Mouse (Mus musculus) heart, embryonic 11.5 days (tissue): ENCODE measurements at regions not wholly inside any gene's neighbourhood (a gene's known extent, or its start where the extent isn't known, plus 50 kb on each side); places are given as distances from the start of the nearest gene placed in this dataset.

Experiments
- ATAC-seq: fragments of 200-750 bp; cut with Nextera tagmentation; replicated peaks from 2 replicates; pipeline ENCODE4 v1.8.0; 2017; ENCODE audit warnings: moderate library complexity; ENCODE audit not compliant: insufficient number of reproducible peaks, low FRiP score, low TSS enrichment
- H3K27ac ChIP-seq: fragments of 300-500 bp; sonication (generic); 2 replicates; pipeline ENCODE4 v1.5.1; 2014; ENCODE audit warnings: mild to moderate bottlenecking, low read depth, low read length
- H3K27me3 ChIP-seq: fragments of 300-500 bp; sonication (generic); 2 replicates; pipeline ENCODE4 v1.6.1; 2014; ENCODE audit warnings: mild to moderate bottlenecking, low read length, mixed read lengths; ENCODE audit not compliant: control insufficient read depth, insufficient read depth
- H3K36me3 ChIP-seq: fragments of 300-500 bp; sonication (generic); 2 replicates; pipeline ENCODE4 v1.6.1; 2014; ENCODE audit warnings: mild to moderate bottlenecking, low read length, moderate library complexity, mixed read lengths; ENCODE audit not compliant: control insufficient read depth, insufficient read depth
- H3K4me1 ChIP-seq: fragments of 300-500 bp; sonication (generic); 2 replicates; pipeline ENCODE4 v1.6.1; 2014; ENCODE audit warnings: low read length; ENCODE audit not compliant: control insufficient read depth, insufficient read depth
- H3K4me2 ChIP-seq: fragments of 300-500 bp; sonication (generic); 2 replicates; pipeline ENCODE4 v1.6.1; 2014; ENCODE audit warnings: mild to moderate bottlenecking, moderate library complexity
- H3K4me3 ChIP-seq: fragments of 300-500 bp; sonication (generic); 2 replicates; pipeline ENCODE4 v1.5.1; 2014; ENCODE audit warnings: low read depth, low read length
- H3K9ac ChIP-seq: fragments of 300-500 bp; sonication (generic); 2 replicates; pipeline ENCODE4 v1.6.1; 2014; ENCODE audit warnings: mild to moderate bottlenecking, low read depth, low read length, moderate library complexity
- H3K9me3 ChIP-seq: fragments of 300-500 bp; sonication (generic); replicated peaks from 2 replicates; pipeline ENCODE4 v1.6.1; 2016; ENCODE audit warnings: low read length; ENCODE audit not compliant: control insufficient read depth
- WGBS: fragments of 180-500 bp; shearing (Covaris S2); extraction: QIAGEN DNeasy Blood & Tissue Kit; methylation state at CpG from one replicate; pipeline ENCODE4 v1.1.7; 2014; ENCODE audit not compliant: insufficient replicate concordance; 5-methylcytosine and 5-hydroxymethylcytosine counted together

DNA sequence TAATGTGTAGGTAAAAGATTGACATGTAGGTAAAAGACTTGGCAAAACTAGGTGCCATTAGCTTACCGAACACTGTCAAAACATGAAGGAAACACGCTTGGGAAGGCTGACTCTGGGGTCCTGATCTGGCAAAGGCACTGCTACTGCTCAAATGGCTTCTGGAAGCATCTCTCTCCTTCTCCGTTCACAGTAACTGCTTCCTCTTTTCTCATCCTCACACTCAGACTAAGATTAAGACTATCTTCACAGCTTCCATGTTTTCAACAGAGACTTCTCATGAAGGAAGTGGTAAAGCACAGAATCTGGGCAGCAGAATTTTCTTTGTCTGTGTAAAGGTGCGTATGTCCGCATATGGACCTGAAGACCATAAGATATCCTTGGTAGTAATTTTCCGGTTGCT lies 271.4 kb upstream of the Adgrl2 start:
- H3K36me3 ChIP-seq, result no peaks in the 10 kb centered on the region
- no peaks in the 10 kb centered on the region for H3K27me3 ChIP-seq
- no peaks in the 10 kb centered on the region for H3K4me1 ChIP-seq
- no peak overlapping the region for H3K9ac ChIP-seq
- H3K9me3 ChIP-seq, result no peaks in the 10 kb centered on the region
- no peak overlapping the region for H3K27ac ChIP-seq
- no peak for ATAC-seq
- H3K4me3 ChIP-seq, result no peak overlapping the region
- no peak overlapping the region for H3K4me2 ChIP-seq
- 86% methylated on average over 6 of the region's 6 CpGs for WGBS

DNA sequence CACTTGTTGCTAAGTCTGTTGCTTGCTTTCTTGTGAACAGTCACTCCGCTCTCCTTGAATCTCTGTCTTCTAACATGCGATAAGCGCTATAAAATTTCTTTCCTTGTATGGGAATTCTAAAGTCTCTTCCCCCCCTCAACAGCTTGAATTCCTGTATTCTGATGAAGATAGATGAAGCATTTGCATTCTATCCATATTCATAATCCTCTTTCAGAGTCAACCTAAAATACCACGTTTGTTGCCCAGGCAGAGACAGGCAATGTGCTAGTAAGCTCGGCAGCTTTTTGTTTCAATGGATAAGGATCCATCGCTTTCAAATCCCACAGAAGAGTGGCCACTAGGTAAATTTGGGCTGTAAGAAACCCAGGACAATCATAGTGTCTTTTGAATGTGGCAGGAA lies 268.5 kb upstream of the Adgrl2 start:
- Histone ChIP-seq H3K9ac (no peak overlapping the region), H3K27ac (no peak overlapping the region), H3K36me3 (no peaks in the 10 kb centered on the region), H3K4me2 (no peak overlapping the region), H3K4me3 (no peak overlapping the region), H3K4me1 (no peaks in the 10 kb centered on the region), H3K9me3 (no peaks in the 10 kb centered on the region), H3K27me3 (no peaks in the 10 kb centered on the region)
- 91% methylated on average over 6 of the region's 6 CpGs for WGBS
- ATAC-seq, result no peak

DNA sequence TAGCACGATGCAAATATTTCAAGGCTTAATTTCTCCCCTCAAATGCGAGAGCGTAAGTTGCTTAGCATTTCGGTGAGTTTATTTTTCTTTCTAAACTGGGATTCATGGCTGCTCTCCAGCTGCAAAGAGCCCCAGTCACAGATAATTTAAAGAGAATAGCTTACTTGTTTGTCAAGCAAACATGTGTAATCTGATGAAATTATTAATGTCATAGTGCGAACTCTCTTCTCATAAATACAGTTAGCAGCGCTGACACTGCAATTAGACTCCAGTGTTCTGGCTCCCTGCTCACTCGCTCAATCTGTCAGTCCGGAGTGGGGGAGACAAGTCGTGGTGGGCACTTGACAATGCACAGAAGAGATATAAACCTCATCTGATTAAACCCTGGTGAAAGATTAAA lies 266.5 kb upstream of the Adgrl2 start:
- 54% methylated on average over 9 of the region's 9 CpGs for WGBS
- H3K4me3 ChIP-seq, result no peak overlapping the region
- H3K9ac ChIP-seq, result no peak overlapping the region
- H3K27ac ChIP-seq, result no peak overlapping the region
- no peaks in the 10 kb centered on the region for H3K36me3 ChIP-seq
- ATAC-seq, result no peak
- H3K4me1 ChIP-seq, result no peaks in the 10 kb centered on the region
- H3K9me3 ChIP-seq, result no peaks in the 10 kb centered on the region
- no peaks in the 10 kb centered on the region for H3K27me3 ChIP-seq
- H3K4me2 ChIP-seq, result no peak overlapping the region; the same call in 1 of the 2 replicates

DNA sequence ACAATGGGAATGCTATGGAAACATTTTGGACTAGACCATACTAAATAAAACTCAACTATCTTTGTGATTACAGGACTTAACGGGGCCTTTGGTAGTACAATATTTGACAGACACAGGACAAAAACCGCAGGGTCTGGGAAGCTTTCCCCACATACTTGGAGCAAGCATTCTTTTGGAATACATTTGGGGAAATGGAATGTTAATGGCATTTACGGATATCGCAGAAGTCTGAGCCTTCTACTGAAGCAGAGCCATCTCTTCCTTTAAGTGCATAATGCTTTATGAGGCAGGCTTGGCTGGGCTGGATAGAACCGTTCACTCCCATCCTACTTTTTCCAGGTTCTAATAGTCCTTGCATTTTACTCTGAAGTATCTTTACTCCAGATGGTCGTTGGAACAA lies 262.7 kb upstream of the Adgrl2 start:
- no peak for ATAC-seq
- Histone ChIP-seq H3K36me3 (no peaks in the 10 kb centered on the region), H3K27ac (no peak overlapping the region), H3K9me3 (no peaks in the 10 kb centered on the region), H3K4me1 (no peaks in the 10 kb centered on the region), H3K27me3 (no peaks in the 10 kb centered on the region), H3K9ac (no peak overlapping the region), H3K4me3 (no peak overlapping the region), H3K4me2 (no peak overlapping the region)
- 70% methylated on average over 6 of the region's 6 CpGs for WGBS

DNA sequence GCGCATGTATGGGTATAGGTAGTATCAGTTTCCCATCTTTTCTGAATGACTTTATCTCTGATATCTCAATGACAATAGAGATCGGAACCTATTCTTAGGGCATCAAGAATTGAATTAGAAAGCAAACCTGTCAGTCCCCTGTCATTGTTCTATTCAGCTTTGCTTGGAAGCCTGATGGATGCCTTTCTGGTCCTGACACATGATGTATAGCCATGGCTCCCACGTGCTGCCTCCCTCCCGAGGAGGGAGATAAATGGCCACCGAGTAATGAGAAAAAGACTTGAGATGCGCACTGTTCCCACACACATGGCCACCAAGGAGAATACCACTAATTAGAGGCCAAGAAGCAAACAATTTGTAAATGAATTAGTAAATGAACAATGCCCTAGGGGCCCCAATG lies 261.8 kb upstream of the Adgrl2 start:
- Histone ChIP-seq H3K27me3 (no peaks in the 10 kb centered on the region), H3K4me1 (no peaks in the 10 kb centered on the region), H3K36me3 (no peaks in the 10 kb centered on the region), H3K27ac (no peak overlapping the region), H3K4me3 (no peak overlapping the region), H3K9me3 (no peaks in the 10 kb centered on the region), H3K4me2 (no peak overlapping the region), H3K9ac (no peak overlapping the region)
- ATAC-seq, result no peak
- WGBS, result 70% methylated on average over 6 of the region's 6 CpGs

DNA sequence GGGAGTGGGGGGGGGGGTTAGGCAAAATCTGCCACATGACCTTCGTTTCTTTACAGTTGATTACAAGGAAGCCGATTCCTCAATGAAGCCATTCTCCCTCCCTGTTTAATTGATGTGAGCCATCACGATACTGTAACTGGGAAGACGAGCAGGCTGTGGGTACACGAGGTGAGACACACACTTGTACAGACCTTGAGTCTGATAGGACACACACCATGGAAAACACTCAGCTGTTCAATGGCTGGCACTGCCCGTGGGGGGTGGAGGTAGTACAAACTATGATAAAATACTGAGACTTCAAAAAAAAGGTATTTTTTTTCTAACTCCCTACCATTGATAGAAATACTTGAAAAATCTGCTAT lies 257.3 kb upstream of the Adgrl2 start:
- H3K27me3 ChIP-seq, result no peaks in the 10 kb centered on the region
- H3K9me3 ChIP-seq, result no peaks in the 10 kb centered on the region
- ATAC-seq, result no peak
- no peak overlapping the region for H3K4me3 ChIP-seq
- H3K4me2 ChIP-seq, result no peak overlapping the region
- H3K9ac ChIP-seq, result no peak overlapping the region
- no peak overlapping the region for H3K27ac ChIP-seq
- H3K4me1 ChIP-seq, result no peaks in the 10 kb centered on the region
- 73% methylated on average over 6 of the region's 6 CpGs for WGBS
- no peaks in the 10 kb centered on the region for H3K36me3 ChIP-seq

DNA sequence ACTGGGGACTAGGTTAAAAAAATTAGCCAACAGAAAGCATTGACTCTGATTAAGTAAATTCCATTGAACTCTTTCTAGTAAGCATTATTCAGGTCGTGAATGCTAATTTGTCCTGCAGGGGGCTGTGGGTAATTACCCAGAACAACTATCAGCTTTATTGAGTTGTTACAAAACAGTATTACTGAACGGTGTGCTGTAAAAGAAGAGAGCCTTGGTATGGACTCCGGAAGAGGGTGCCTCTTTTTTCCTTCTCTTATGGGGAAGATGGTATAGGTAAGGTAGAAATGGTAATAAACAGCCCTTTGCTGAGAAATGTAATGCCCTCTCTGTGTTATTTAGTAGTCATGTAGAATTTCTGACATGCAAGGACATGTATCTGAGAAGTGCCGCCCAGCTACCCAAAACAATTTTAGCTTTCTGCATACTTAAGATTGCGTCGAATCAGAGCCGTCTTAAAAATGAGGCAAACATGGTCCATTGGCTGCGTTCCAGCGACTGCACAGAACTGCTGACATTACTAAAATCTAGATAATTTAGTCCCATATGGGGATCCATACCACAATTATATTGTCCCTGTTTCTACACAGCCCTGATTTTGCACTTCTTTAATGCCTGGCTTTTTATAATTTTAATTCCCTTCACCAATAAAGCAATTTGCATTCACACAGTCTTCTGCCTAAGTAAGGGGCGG lies 256.7 kb upstream of the Adgrl2 start:
- WGBS, result 70% methylated on average over 10 of the region's 10 CpGs

DNA sequence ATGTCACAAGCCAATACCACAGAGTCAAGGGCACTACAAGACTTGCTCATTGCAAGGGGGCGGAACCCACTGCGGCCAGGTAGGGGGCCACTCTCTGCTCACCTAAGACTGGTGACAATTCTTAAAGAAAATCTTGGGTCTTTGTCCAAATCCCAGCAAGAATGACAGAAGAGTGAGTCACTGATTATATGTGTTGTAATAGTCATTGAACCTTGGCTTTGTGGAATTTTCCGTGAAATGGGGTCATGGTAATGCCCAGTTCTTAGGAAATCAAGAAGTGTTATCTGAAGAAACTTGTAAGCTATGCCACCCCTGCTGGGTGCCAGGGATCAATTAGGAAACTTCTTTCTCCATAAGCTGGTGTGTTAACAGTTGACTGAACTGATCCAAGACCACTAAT lies 249.3 kb upstream of the Adgrl2 start:
- no peaks in the 10 kb centered on the region for H3K9me3 ChIP-seq
- no peak for ATAC-seq
- no peak overlapping the region for H3K27ac ChIP-seq
- H3K27me3 ChIP-seq, result no peaks in the 10 kb centered on the region
- 92% methylated on average over 3 of the region's 3 CpGs for WGBS
- H3K4me2 ChIP-seq, result no peak overlapping the region
- H3K9ac ChIP-seq, result no peak overlapping the region
- no peaks in the 10 kb centered on the region for H3K4me1 ChIP-seq
- no peaks in the 10 kb centered on the region for H3K36me3 ChIP-seq
- H3K4me3 ChIP-seq, result no peak overlapping the region

More for the DNA sequence above, 256.7 kb upstream of the Adgrl2 start:
- no peaks in the 10 kb centered on the region for H3K27me3 ChIP-seq
- H3K27ac ChIP-seq, result no peak overlapping the region
- no peaks in the 10 kb centered on the region for H3K4me1 ChIP-seq
- H3K9ac ChIP-seq, result no peak overlapping the region
- H3K4me3 ChIP-seq, result no peak overlapping the region
- H3K36me3 ChIP-seq, result no peaks in the 10 kb centered on the region
- no peak for ATAC-seq
- no peak overlapping the region for H3K4me2 ChIP-seq
- no peaks in the 10 kb centered on the region for H3K9me3 ChIP-seq

DNA sequence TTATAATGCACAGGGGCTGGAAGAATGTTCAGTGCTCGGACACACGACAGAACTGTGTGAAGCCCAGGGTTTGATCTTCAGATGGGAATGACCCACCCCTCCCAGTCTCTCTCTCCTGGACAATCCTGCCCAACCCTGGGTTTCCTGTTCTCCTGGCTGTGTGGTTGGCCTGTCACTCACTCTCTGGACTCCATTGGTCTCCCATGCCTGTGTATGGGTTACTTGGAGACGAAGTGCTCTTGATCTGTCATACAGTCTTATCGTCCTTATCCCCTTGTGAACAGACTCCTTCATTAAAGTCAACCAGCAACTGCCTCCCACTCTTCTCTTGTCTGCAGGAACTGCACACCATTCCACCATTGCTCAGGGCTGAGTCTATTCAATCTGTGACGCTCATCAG lies 247.7 kb upstream of the Adgrl2 start:
- no peaks in the 10 kb centered on the region for H3K36me3 ChIP-seq

More for the DNA sequence above, 247.7 kb upstream of the Adgrl2 start:
- 67% methylated on average over 5 of the region's 5 CpGs for WGBS
- Histone ChIP-seq H3K4me1 (no peaks in the 10 kb centered on the region), H3K27me3 (no peaks in the 10 kb centered on the region), H3K4me2 (no peak overlapping the region), H3K9me3 (no peaks in the 10 kb centered on the region), H3K9ac (no peak overlapping the region), H3K27ac (no peak overlapping the region), H3K4me3 (no peak overlapping the region)
- no peak for ATAC-seq
